In genomic region chr4:107252522-107252921, GRCm38 (mm10) we compare ENCODE assay signal across 9 mouse cellular contexts. TPM values are rescaled to one million over a fixed set of nuclear protein-coding genes. Genes with fewer than 3 reads are reported as not detected.
A peak's percentile ranks its signal among the peaks of the same experiment; 100 is the strongest.
DNase-seq lines count a peak whose midpoint lies in the region; ATAC-seq and TF ChIP-seq lines count a peak whose summit lies in the region.
"Had no signal": no experiment of that assay in that cellular context is flagged by ENCODE, and none has a peak within 500 bp of the region (broad histone marks: within the 10 kb centered on the region; RNA-seq: fewer than 3 reads in every experiment).

No protein-coding gene starts in this region.

- 1% methylated on average over 11 of the region's 11 CpGs for WGBS in lung, embryonic 14.5 days
- WGBS in hindbrain, embryonic 10.5 days = under 1% methylated on average over 11 of the region's 11 CpGs
- 1% methylated on average over 11 of the region's 11 CpGs for WGBS in midbrain, embryonic 13.5 days

- intact Hi-C loops in gastrocnemius, postnatal 14 days (cut with DNase I; ENCODE audit: low total_unique reads) = no loop called here

- peak overlapping the region; percentile 79; the same call in 1 of the 2 replicates for H3K27ac ChIP-seq in lung, embryonic 14.5 days (ENCODE audit: low read depth)
- H3K27ac ChIP-seq in hindbrain, embryonic 10.5 days = peak overlapping the region; percentile 97
- no peak overlapping the region for H3K27ac ChIP-seq in midbrain, embryonic 13.5 days

- no peak for TF ChIP-seq CTCF in lung, embryonic 14.5 days (IDR thresholded peaks at IDR 0.05; ENCODE audit: low read depth)

- no peaks in the 10 kb centered on the region for H3K9me3 ChIP-seq in lung, embryonic 14.5 days (ENCODE audit: low read depth, low read length)
- no peaks in the 10 kb centered on the region for H3K9me3 ChIP-seq in hindbrain, embryonic 10.5 days
- H3K9me3 ChIP-seq in midbrain, embryonic 13.5 days = no peaks in the 10 kb centered on the region

- H3K27me3 ChIP-seq in lung, embryonic 14.5 days (ENCODE audit: insufficient read depth, low read length) = no peaks in the 10 kb centered on the region
- no peaks in the 10 kb centered on the region for H3K27me3 ChIP-seq in hindbrain, embryonic 10.5 days (ENCODE audit: insufficient read depth, poor library complexity, severe bottlenecking)
- no peaks in the 10 kb centered on the region for H3K27me3 ChIP-seq in midbrain, embryonic 13.5 days

- peak overlapping the region; percentile 85 for H3K4me3 ChIP-seq in lung, embryonic 14.5 days (ENCODE audit: low read depth, low read length)
- peak overlapping the region; percentile 96 for H3K4me3 ChIP-seq in hindbrain, embryonic 10.5 days
- H3K4me3 ChIP-seq in midbrain, embryonic 13.5 days (replicated peaks) = peak overlapping the region; percentile 75

- no peak for ATAC-seq in lung, embryonic 14.5 days (ENCODE audit: insufficient read depth)
- ATAC-seq in midbrain, embryonic 13.5 days = no peak
- ATAC-seq in erythroid progenitor cell, adult 5-6 weeks (replicated peaks; ENCODE audit: low FRiP score, poor library complexity, severe bottlenecking) = no peak

- peak overlapping the region; percentile 72 for H3K4me2 ChIP-seq in lung, embryonic 14.5 days
- peak overlapping the region; percentile 67 for H3K4me2 ChIP-seq in midbrain, embryonic 13.5 days (replicated peaks)

- peak overlapping the region; percentile 67 for H3K9ac ChIP-seq in lung, embryonic 14.5 days
- peak overlapping the region; percentile 84 for H3K9ac ChIP-seq in midbrain, embryonic 13.5 days (replicated peaks)

- DNase-seq in lung, embryonic 14.5 days = no peak
- no peak for DNase-seq in lung, postnatal 36 days
- DNase-seq in cerebellum, postnatal 14 days = peak; percentile 15 to 20
- DNase-seq in hindbrain, embryonic 10.5 days (ENCODE audit: low spot score) = no peak
- no peak for DNase-seq in gastrocnemius, postnatal 14 days
- no peak for DNase-seq in ovary, postnatal 14 days (ENCODE audit: low spot score)

- no peaks in the 10 kb centered on the region for H3K36me3 ChIP-seq in lung, embryonic 14.5 days (ENCODE audit: insufficient read depth)
- H3K36me3 ChIP-seq in hindbrain, embryonic 10.5 days = 0 out of 2 replicates have a peak, but pooled peaks cover 1% of the 10 kb centered on the region
- H3K36me3 ChIP-seq in midbrain, embryonic 13.5 days = no peaks in the 10 kb centered on the region

- no peaks in the 10 kb centered on the region; the same call in none of the 2 replicates for H3K4me1 ChIP-seq in lung, embryonic 14.5 days (ENCODE audit: insufficient read depth)
- H3K4me1 ChIP-seq in hindbrain, embryonic 10.5 days (replicated peaks) = peaks cover 52% of the 10 kb centered on the region
- peaks cover 32% of the 10 kb centered on the region for H3K4me1 ChIP-seq in midbrain, embryonic 13.5 days (replicated peaks)

RNA-seq across cellular contexts. Expression of gene Lrrc42, which starts 0.8 kb away (rescaled TPM):
- 69.0 and 75.2 TPM in 2 replicates for polyA plus RNA-seq in lung, embryonic 14.5 days (2014; fragmentation: Nextera tagmentation; extraction: Ambion mirVana)
- polyA plus RNA-seq in hindbrain, embryonic 10.5 days (2016; fragmentation: Nextera tagmentation; extraction: Ambion mirVana) = 76.5 and 83.5 TPM in 2 replicates
- 54.9 and 56.5 TPM in 2 replicates for polyA plus RNA-seq in midbrain, embryonic 13.5 days (2015; fragmentation: Nextera tagmentation; extraction: Ambion mirVana)
- 8.4 and 15.9 TPM in 2 replicates for total RNA-seq in erythroid progenitor cell, adult 5-6 weeks (2015; ENCODE audit: low replicate concordance)
- total RNA-seq in erythroid progenitor cell, adult 5-6 weeks (2017; ENCODE audit: low replicate concordance) = 8.2 and 22.2 TPM in 2 replicates
- 10 to 100 TPM; 12.6 to 14.7 TPM for total RNA-seq in gastrocnemius, postnatal 14 days (2021)

RNA-seq across cellular contexts. Expression of gene Hspb11, which starts 0.9 kb away (rescaled TPM):
- polyA plus RNA-seq in lung, embryonic 14.5 days (2014; fragmentation: Nextera tagmentation; extraction: Ambion mirVana) = 37.6 and 41.4 TPM in 2 replicates
- polyA plus RNA-seq in hindbrain, embryonic 10.5 days (2016; fragmentation: Nextera tagmentation; extraction: Ambion mirVana) = 24.5 and 36.3 TPM in 2 replicates
- polyA plus RNA-seq in midbrain, embryonic 13.5 days (2015; fragmentation: Nextera tagmentation; extraction: Ambion mirVana) = 34.9 and 39.6 TPM in 2 replicates
- total RNA-seq in erythroid progenitor cell, adult 5-6 weeks (2015; ENCODE audit: low replicate concordance) = 1.3 and 3.6 TPM in 2 replicates
- 5.0 and 11.8 TPM in 2 replicates for total RNA-seq in erythroid progenitor cell, adult 5-6 weeks (2017; ENCODE audit: low replicate concordance)
- total RNA-seq in gastrocnemius, postnatal 14 days (2021) = 10 to 100 TPM; 13.7 to 14.1 TPM

RNA-seq across cellular contexts. Expression of gene Ldlrad1, which starts 43.5 kb away (rescaled TPM):
- not detected in 2 replicates for polyA plus RNA-seq in lung, embryonic 14.5 days (2014; fragmentation: Nextera tagmentation; extraction: Ambion mirVana)
- polyA plus RNA-seq in hindbrain, embryonic 10.5 days (2016; fragmentation: Nextera tagmentation; extraction: Ambion mirVana) = not detected in 2 replicates
- not detected in 2 replicates for polyA plus RNA-seq in midbrain, embryonic 13.5 days (2015; fragmentation: Nextera tagmentation; extraction: Ambion mirVana)
- not detected in 2 replicates for total RNA-seq in erythroid progenitor cell, adult 5-6 weeks (2015; ENCODE audit: low replicate concordance)
- 3.2 TPM in 1 of 2 replicates, not detected in the other for total RNA-seq in erythroid progenitor cell, adult 5-6 weeks (2017; ENCODE audit: low replicate concordance)
- not detected for total RNA-seq in gastrocnemius, postnatal 14 days (2021)
- total RNA-seq: common myeloid progenitor, adult 5-6 weeks had no signal

RNA-seq across cellular contexts. Expression of gene Dio1, which starts 54.4 kb away (rescaled TPM):
- not detected in 2 replicates for polyA plus RNA-seq in lung, embryonic 14.5 days (2014; fragmentation: Nextera tagmentation; extraction: Ambion mirVana)
- not detected in 2 replicates for polyA plus RNA-seq in hindbrain, embryonic 10.5 days (2016; fragmentation: Nextera tagmentation; extraction: Ambion mirVana)
- polyA plus RNA-seq in midbrain, embryonic 13.5 days (2015; fragmentation: Nextera tagmentation; extraction: Ambion mirVana) = 0.13 TPM in 1 of 2 replicates, not detected in the other
- total RNA-seq in erythroid progenitor cell, adult 5-6 weeks (2015; ENCODE audit: low replicate concordance) = not detected in 2 replicates
- not detected in 2 replicates for total RNA-seq in erythroid progenitor cell, adult 5-6 weeks (2017; ENCODE audit: low replicate concordance)
- total RNA-seq in gastrocnemius, postnatal 14 days (2021) = not detected
- total RNA-seq: common myeloid progenitor, adult 5-6 weeks had no signal

Comparison
In these comparisons a context has a peak if more than half of its experiments do, and no peak if none do; other contexts are left out.
1. DNase-seq: peak in cerebellum, postnatal 14 days (2 of 2); none in lung, embryonic 14.5 days (single experiment), lung, postnatal 36 days (single experiment), hindbrain, embryonic 10.5 days (single experiment), gastrocnemius, postnatal 14 days (single experiment) and ovary, postnatal 14 days (single experiment).
2. Peak in every context shown above with its lines, with median percentiles within 50 percentile points of each other: H3K4me3 ChIP-seq.